8 mouse cellular contexts compared by ENCODE assay signal in the genomic region with DNA sequence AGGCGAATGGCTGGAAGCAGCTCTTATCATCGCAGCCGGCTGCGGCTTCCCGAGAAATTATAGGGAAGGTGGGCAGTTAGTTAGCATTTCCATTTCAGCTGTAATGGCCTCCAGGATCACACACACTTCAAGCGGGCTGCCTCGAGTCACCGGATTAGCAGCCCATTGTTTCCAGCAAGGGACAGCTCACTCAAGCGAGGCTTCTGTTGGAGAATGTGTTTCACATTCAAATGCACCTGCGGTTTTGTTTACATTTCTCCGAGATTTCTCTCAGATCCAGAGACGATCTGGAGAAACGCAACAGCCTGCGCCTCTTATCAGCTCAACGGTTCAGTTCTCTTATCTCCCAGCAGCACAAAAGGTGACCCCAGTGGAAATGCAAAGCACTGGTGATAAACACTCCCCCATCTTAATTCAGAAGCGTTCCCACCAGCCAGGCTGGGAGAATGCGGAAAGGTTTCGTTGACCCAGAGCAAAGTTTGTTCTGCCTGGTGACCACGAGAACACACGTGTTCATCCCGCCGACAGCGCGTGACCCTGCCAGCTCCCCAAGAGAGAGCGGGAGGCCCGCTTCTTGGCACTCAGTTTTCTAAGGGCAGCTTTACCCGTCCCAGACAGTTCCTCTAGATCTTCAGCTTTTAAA. TPM values are rescaled to one million over a fixed set of nuclear protein-coding genes. Genes with fewer than 3 reads are reported as not detected.
A peak's percentile ranks its signal among the peaks of the same experiment; 100 is the strongest.
DNase-seq lines count a peak whose midpoint lies in the region; ATAC-seq and TF ChIP-seq lines count a peak whose summit lies in the region.

No protein-coding gene starts in this region.

- no peaks in the 10 kb centered on the region for H3K36me3 ChIP-seq in erythroblast, embryonic 14.5 days (ENCODE audit: control insufficient read depth)
- no peaks in the 10 kb centered on the region for H3K36me3 ChIP-seq in forebrain, embryonic 13.5 days (ENCODE audit: poor library complexity, severe bottlenecking)
- H3K36me3 ChIP-seq in intestine, postnatal 0 days (ENCODE audit: control insufficient read depth, insufficient read depth): no peaks in the 10 kb centered on the region
- no peaks in the 10 kb centered on the region for H3K36me3 ChIP-seq in liver, embryonic 16.5 days (ENCODE audit: control insufficient read depth, insufficient read depth)

- H3K27me3 ChIP-seq in erythroblast, embryonic 14.5 days (ENCODE audit: control insufficient read depth): no peaks in the 10 kb centered on the region
- H3K27me3 ChIP-seq in forebrain, embryonic 13.5 days: no peaks in the 10 kb centered on the region
- no peaks in the 10 kb centered on the region for H3K27me3 ChIP-seq in intestine, postnatal 0 days (replicated peaks; ENCODE audit: control insufficient read depth, insufficient read depth, low read length)
- H3K27me3 ChIP-seq in liver, embryonic 16.5 days (ENCODE audit: control insufficient read depth, insufficient read depth, low read depth, low read length): no peaks in the 10 kb centered on the region

- peak overlapping the region; percentile 39 for H3K4me3 ChIP-seq in erythroblast, embryonic 14.5 days (replicated peaks)
- peak overlapping the region; percentile 36 for H3K4me3 ChIP-seq in forebrain, embryonic 13.5 days
- peak overlapping the region; percentile 13; the same call in 1 of the 2 replicates for H3K4me3 ChIP-seq in intestine, postnatal 0 days (ENCODE audit: low read depth, low read length)
- H3K4me3 ChIP-seq in liver, embryonic 16.5 days (ENCODE audit: low read depth, low read length): peak overlapping the region; percentile 40

- DNase-seq in adrenal gland, adult 2 months: peak; percentile 53
- DNase-seq in skeletal muscle tissue, adult 2 months (ENCODE audit: low read depth, low spot score): peak; percentile 24
- DNase-seq in T-cell, adult 2 months (ENCODE audit: low spot score): no peak

- H3K4me1 ChIP-seq in erythroblast, embryonic 14.5 days (ENCODE audit: control insufficient read depth): peaks cover 33% of the 10 kb centered on the region
- H3K4me1 ChIP-seq in forebrain, embryonic 13.5 days: peaks cover 12% of the 10 kb centered on the region
- 0 out of 2 replicates have a peak, but pooled peaks cover 4% of the 10 kb centered on the region for H3K4me1 ChIP-seq in intestine, postnatal 0 days (replicated peaks; ENCODE audit: control insufficient read depth, insufficient read depth, low read length)
- peaks cover 13% of the 10 kb centered on the region for H3K4me1 ChIP-seq in liver, embryonic 16.5 days (ENCODE audit: control insufficient read depth, low read depth, low read length)

- no peak for TF ChIP-seq CTCF in intestine, postnatal 0 days (IDR thresholded peaks at IDR 0.05; ENCODE audit: low read depth)

- ATAC-seq in erythroblast, adult 5-6 weeks (replicated peaks; ENCODE audit: low FRiP score, poor library complexity, severe bottlenecking): no peak
- ATAC-seq in forebrain, embryonic 13.5 days: peak; percentile 64
- ATAC-seq in intestine, postnatal 0 days: peak; percentile 87
- peak; percentile 43 for ATAC-seq in liver, embryonic 16.5 days (ENCODE audit: low read depth)

- under 1% methylated on average over 27 of the region's 27 CpGs for WGBS in forebrain, embryonic 13.5 days
- 7% methylated on average over 27 of the region's 27 CpGs for WGBS in intestine, postnatal 0 days
- WGBS in liver, embryonic 16.5 days (ENCODE audit: insufficient replicate concordance): 6% methylated on average over 27 of the region's 27 CpGs

- H3K9me3 ChIP-seq in erythroblast, embryonic 14.5 days (ENCODE audit: control insufficient read depth, low read length): no peaks in the 10 kb centered on the region
- no peaks in the 10 kb centered on the region for H3K9me3 ChIP-seq in forebrain, embryonic 13.5 days (replicated peaks)
- no peaks in the 10 kb centered on the region for H3K9me3 ChIP-seq in intestine, postnatal 0 days (ENCODE audit: control insufficient read depth)
- H3K9me3 ChIP-seq in liver, embryonic 16.5 days (replicated peaks; ENCODE audit: control insufficient read depth, low read length): no peaks in the 10 kb centered on the region

- H3K4me2 ChIP-seq in forebrain, embryonic 13.5 days: peak overlapping the region; percentile 65
- peak overlapping the region; percentile 54 for H3K4me2 ChIP-seq in intestine, postnatal 0 days (replicated peaks; ENCODE audit: low read depth)
- peak overlapping the region; percentile 63 for H3K4me2 ChIP-seq in liver, embryonic 16.5 days (ENCODE audit: low read depth, low read length)

- peak overlapping the region; percentile 50 for H3K9ac ChIP-seq in forebrain, embryonic 13.5 days
- H3K9ac ChIP-seq in intestine, postnatal 0 days (ENCODE audit: low read depth, low read length): peak overlapping the region; percentile 31
- peak overlapping the region; percentile 33; the same call in 1 of the 2 replicates for H3K9ac ChIP-seq in liver, embryonic 16.5 days (ENCODE audit: low read depth, low read length)

- H3K27ac ChIP-seq in forebrain, embryonic 13.5 days: no peak overlapping the region
- H3K27ac ChIP-seq in intestine, postnatal 0 days (ENCODE audit: low read depth, low read length): peak overlapping the region; percentile 22
- H3K27ac ChIP-seq in liver, embryonic 16.5 days (ENCODE audit: low read length): no peak overlapping the region; the same call in 1 of the 2 replicates

RNA-seq across cellular contexts. Expression of gene Tnfsf10, which starts 33.6 kb away (rescaled TPM):
- polyA plus RNA-seq in erythroblast, embryonic 14.5 days (2012): not detected in 2 replicates
- total RNA-seq in erythroblast, adult 5-6 weeks (2015; ENCODE audit: low replicate concordance): 3.3 TPM in 1 of 2 replicates, not detected in the other
- 0.84 TPM in 1 of 2 replicates, not detected in the other for total RNA-seq in erythroblast, adult 5-6 weeks (2017; ENCODE audit: low replicate concordance)
- 10 to 100 TPM in 1 of 2 experiments, 1 to 10 TPM in 1; 5.1 to 14.2 TPM for total RNA-seq in adrenal gland, adult 2 months (2021)
- 1.9 and 3.1 TPM in 2 replicates for polyA plus RNA-seq in adrenal gland, adult 2 months (2012; rRNA removed)
- polyA plus RNA-seq in forebrain, embryonic 13.5 days (2015; fragmentation: Nextera tagmentation; extraction: Ambion mirVana): 0.05 TPM in 1 of 2 replicates, not detected in the other
- polyA plus RNA-seq in intestine, postnatal 0 days (2015; fragmentation: Nextera tagmentation; extraction: Ambion mirVana): 3.1 TPM in 2 replicates
- 0.15 and 0.17 TPM in 2 replicates for polyA plus RNA-seq in liver, embryonic 16.5 days (2015; fragmentation: Nextera tagmentation; extraction: Ambion mirVana)
